Mouse (Mus musculus) lung, embryonic 14.5 days (tissue): ENCODE results near the gene Elac2. TPM values are rescaled to one million over a fixed set of nuclear protein-coding genes. Genes with fewer than 3 reads are reported as not detected.
A peak's percentile ranks its signal among the peaks of the same experiment; 100 is the strongest.

Experiments used
- ATAC-seq: fragments of 200-750 bp; cut with Nextera tagmentation; 2 replicates; pipeline ENCODE4 v1.8.0; 2017; ENCODE audit warnings: mild to moderate bottlenecking, moderate TSS enrichment, moderate library complexity; ENCODE audit not compliant: insufficient read depth
- DNase-seq: peaks from one replicate; pipeline ENCODE4 v3.0.0-alpha.2; 2015
- H3K27ac ChIP-seq: fragments of 300-500 bp; sonication (generic); 2 replicates; pipeline ENCODE4 v1.5.1; 2014; ENCODE audit warnings: low read depth, mild to moderate bottlenecking, moderate library complexity
- H3K27me3 ChIP-seq: fragments of 300-500 bp; sonication (generic); 2 replicates; pipeline ENCODE4 v1.6.1; 2014; ENCODE audit warnings: low read length, control low read depth; ENCODE audit not compliant: insufficient read depth
- H3K36me3 ChIP-seq: fragments of 300-500 bp; sonication (generic); 2 replicates; pipeline ENCODE4 v1.6.1; 2014; ENCODE audit warnings: control low read depth; ENCODE audit not compliant: insufficient read depth
- H3K4me1 ChIP-seq: fragments of 300-500 bp; sonication (generic); 2 replicates; pipeline ENCODE4 v1.6.1; 2014; ENCODE audit warnings: antibody characterized with exemption, control low read depth; ENCODE audit not compliant: insufficient read depth
- H3K4me2 ChIP-seq: fragments of 300-500 bp; sonication (generic); 2 replicates; pipeline ENCODE4 v1.6.1; 2014; ENCODE audit warnings: mild to moderate bottlenecking
- H3K4me3 ChIP-seq: fragments of 300-500 bp; sonication (generic); 2 replicates; pipeline ENCODE4 v1.5.1; 2014; ENCODE audit warnings: low read depth, low read length
- H3K9ac ChIP-seq: fragments of 300-500 bp; sonication (generic); 2 replicates; pipeline ENCODE4 v1.6.1; 2014
- H3K9me3 ChIP-seq: fragments of 300-500 bp; sonication (generic); 2 replicates; pipeline ENCODE4 v1.6.1; 2016; ENCODE audit warnings: low read depth, low read length, control low read depth
- CTCF ChIP-seq: IDR thresholded peaks from 2 replicates; pipeline ENCODE4 v1.5.1; 2016; ENCODE audit warnings: antibody characterized with exemption, low read depth
- WGBS: fragments of 180-500 bp; shearing (Covaris S2); extraction: QIAGEN DNeasy Blood & Tissue Kit; methylation state at CpG from one replicate; pipeline ENCODE4 v1.1.7; 2014; 5-methylcytosine and 5-hydroxymethylcytosine counted together
- polyA plus RNA-seq: library from polyadenylated mRNA; unstranded; fragments of >200 nt; fragmentation: Nextera tagmentation; extraction: Ambion mirVana; gene quantifications from 2 replicates; pipeline ENCODE4 v1.2.1, GENCODE M21; 2014

Gene Elac2
- polyA plus RNA-seq, 1 experiment from 2014 or later: 33.0 TPM

- peak overlapping the region; percentile 67 for H3K27ac ChIP-seq
Measured at GRCm38 (mm10) chr11:65039517-65040095, 60.8 kb downstream of the Elac2 start.

GRCm38 (mm10) chr11:65040556-65040955 lies 61.7 kb downstream of the Elac2 start:
- no peak for ATAC-seq
- 68% methylated on average over 6 of the region's 6 CpGs for WGBS

More at GRCm38 (mm10) chr11:65039517-65040095, 60.8 kb downstream of the Elac2 start:
- Histone ChIP-seq H3K27me3 (no peaks in the 10 kb centered on the region), H3K36me3 (no peaks in the 10 kb centered on the region), H3K4me2 (peak overlapping the region; percentile 31; the same call in 1 of the 2 replicates), H3K4me1 (peaks cover 18% of the 10 kb centered on the region), H3K9me3 (no peaks in the 10 kb centered on the region), H3K9ac (peak overlapping the region; percentile 23; the same call in 1 of the 2 replicates), H3K4me3 (no peak overlapping the region)
- DNase-seq (peak; percentile 75), ATAC-seq (peak; percentile 81)
- TF ChIP-seq CTCF: no peak
- WGBS: 24% methylated on average over 12 of the region's 12 CpGs

GRCm38 (mm10) chr11:65049090-65049489 lies 70.3 kb downstream of the Elac2 start:
- DNase-seq (no peak), ATAC-seq (no peak)
- Histone ChIP-seq H3K9me3 (no peaks in the 10 kb centered on the region), H3K9ac (no peak overlapping the region), H3K27me3 (no peaks in the 10 kb centered on the region), H3K4me1 (no peaks in the 10 kb centered on the region), H3K36me3 (no peaks in the 10 kb centered on the region), H3K4me3 (no peak overlapping the region), H3K27ac (no peak overlapping the region), H3K4me2 (no peak overlapping the region)
- TF ChIP-seq CTCF: no peak
- 76% methylated on average over 7 of the region's 7 CpGs for WGBS

More at GRCm38 (mm10) chr11:65040556-65040955, 61.7 kb downstream of the Elac2 start:
- DNase-seq: no peak
- Histone ChIP-seq H3K9me3 (no peaks in the 10 kb centered on the region), H3K9ac (no peak overlapping the region), H3K36me3 (no peaks in the 10 kb centered on the region), H3K27ac (no peak overlapping the region), H3K4me3 (no peak overlapping the region), H3K4me1 (peaks cover 18% of the 10 kb centered on the region), H3K4me2 (no peak overlapping the region), H3K27me3 (no peaks in the 10 kb centered on the region)
- TF ChIP-seq CTCF: no peak

GRCm38 (mm10) chr11:65050819-65051218 lies 72.0 kb downstream of the Elac2 start:
- no peaks in the 10 kb centered on the region for H3K27me3 ChIP-seq
- no peak for TF ChIP-seq CTCF
- H3K9ac ChIP-seq: no peak overlapping the region
- no peaks in the 10 kb centered on the region for H3K9me3 ChIP-seq
- H3K36me3 ChIP-seq: no peaks in the 10 kb centered on the region
- 50% methylated on average over 5 of the region's 5 CpGs for WGBS
- no peak overlapping the region for H3K4me2 ChIP-seq
- H3K4me3 ChIP-seq: no peak overlapping the region
- DNase-seq: peak; percentile 32
- ATAC-seq: peak; percentile 66; the same call in 1 of the 2 replicates
- H3K27ac ChIP-seq: no peak overlapping the region
- H3K4me1 ChIP-seq: no peaks in the 10 kb centered on the region

Other genes with a start within 250 kb of the Elac2 start
- 0.22 and 0.35 TPM in 2 replicates for gene 1700086D15Rik, start 180.9 kb downstream of the Elac2 start, polyA plus RNA-seq
- gene Arhgap44, start 183.9 kb downstream of the Elac2 start, polyA plus RNA-seq: 11.0 and 11.5 TPM in 2 replicates